Mouse (Mus musculus) megakaryocyte-erythroid progenitor cell, adult 5-6 weeks (primary cell): ENCODE measurements around the gene Krt23. TPM values are rescaled to one million over a fixed set of nuclear protein-coding genes. Genes with fewer than 3 reads are reported as not detected.

ENCODE experiments used
- ATAC-seq: replicated peaks from 2 replicates; pipeline ENCODE4 v1.8.0; 2016; ENCODE audit warnings: mild to moderate bottlenecking, inconsistent platforms; ENCODE audit not compliant: severe bottlenecking, poor library complexity, low FRiP score, low TSS enrichment
- total RNA-seq, 2 experiments: library from RNA; stranded (forward) in 1 of 2; stranded (reverse) in 1 of 2; fragments of 200-1000, 215-1000 nt in 1 of 2; fragments of >200 nt in 1 of 2; fragmentation: Nextera tagmentation in 1 of 2; gene quantifications; 2 replicates each; pipeline ENCODE4 v1.2.3; 2014 to 2017

The Krt23 gene
- total RNA-seq (2014; fragmentation: Nextera tagmentation): not detected in 2 replicates
- not detected in 2 replicates for total RNA-seq (2017)

DNA sequence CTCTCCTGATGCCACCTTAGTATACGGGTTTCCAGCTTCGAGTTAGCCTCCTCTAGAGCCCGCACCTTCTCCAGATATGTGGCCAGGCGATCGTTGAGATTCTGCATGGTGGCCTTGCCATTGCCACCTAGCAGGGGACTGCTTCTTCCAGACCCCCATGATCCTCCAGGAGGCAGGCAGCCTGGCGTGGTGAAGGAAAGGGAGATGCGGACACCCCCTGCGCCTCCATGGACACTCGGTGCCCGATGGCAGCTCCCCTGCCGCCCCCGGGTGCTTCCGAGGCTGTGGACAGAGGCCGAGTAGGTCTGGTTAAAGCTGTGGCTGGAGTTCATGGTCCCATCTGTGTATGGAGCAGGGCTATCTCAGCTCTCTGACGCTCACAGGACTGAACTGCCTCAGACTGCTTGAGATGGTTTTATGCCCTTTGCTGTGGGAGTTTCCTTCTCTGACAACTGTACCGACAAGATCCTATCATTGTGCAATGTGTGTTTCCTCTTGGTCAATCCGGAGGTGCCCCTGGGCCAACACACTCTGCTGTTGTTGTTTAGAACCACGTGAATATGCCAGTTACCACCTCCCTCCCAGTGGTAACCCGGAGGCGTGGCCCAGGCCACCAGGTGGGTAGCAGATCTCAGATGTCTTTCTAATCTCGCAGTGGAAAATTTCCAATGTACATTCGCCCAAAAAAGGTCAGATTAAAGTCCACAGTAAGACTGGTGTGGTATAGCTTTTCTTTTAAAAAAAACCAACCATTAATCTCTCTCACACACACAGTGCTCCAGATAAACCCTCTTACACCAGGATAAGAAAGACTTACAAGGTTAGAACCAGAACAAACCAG lies at the start of gene Krt23:
Krt23 (minus strand) TSS at position 405 of the 841 bp plus-strand sequence.
- no peak for ATAC-seq

- ATAC-seq: no peak
Observed at GRCm38 (mm10) chr11:99539721-99540120, 46.8 kb upstream of the Krt23 start.

- no peak for ATAC-seq
Observed at GRCm38 (mm10) chr11:99521288-99521860, 28.4 kb upstream of the Krt23 start, which contains the start of gene Krt39. Gene Krt39 (minus strand): TSS chr11:99521338.

GRCm38 (mm10) chr11:99514098-99514497 lies 21.2 kb upstream of the Krt23 start:
- ATAC-seq: no peak

DNA sequence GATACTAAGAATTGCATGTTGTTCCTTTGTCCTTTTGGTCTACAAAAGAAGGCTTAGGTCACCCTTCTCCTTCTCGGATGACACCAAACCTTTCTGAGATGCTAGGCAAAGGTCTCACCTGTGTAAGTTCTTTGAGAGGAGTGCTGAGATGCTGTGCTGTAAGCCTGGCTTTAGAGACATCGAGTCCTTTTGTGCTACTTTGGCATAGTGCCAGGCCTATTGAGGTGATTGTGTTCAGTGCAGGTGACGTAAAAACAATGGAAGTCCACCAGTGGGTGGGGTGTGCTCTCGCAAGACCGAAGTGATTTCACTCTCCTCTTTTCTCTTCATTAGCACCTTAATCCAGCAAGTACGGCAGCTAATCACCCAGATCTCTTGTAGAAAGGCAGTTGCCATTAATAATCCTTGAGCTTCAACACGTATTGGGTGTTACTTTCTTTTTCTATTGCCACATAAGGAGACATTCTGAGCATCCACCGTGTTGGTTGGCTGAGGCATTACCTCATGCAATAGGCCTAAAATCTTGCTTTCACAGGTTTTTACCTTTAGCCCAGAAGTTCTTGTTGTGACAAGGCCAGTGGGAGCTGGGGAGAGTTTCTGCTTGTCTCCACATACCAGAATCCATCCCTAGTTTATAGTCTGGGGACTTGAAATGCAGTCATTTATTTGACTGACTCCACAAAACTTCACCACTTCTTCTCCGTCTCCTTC lies 7.3 kb upstream of the Krt23 start:
- no peak for ATAC-seq

GRCm38 (mm10) chr11:99496460-99496859 lies 3.5 kb upstream of the Krt23 start:
- ATAC-seq: no peak

- no peak for ATAC-seq
Observed at GRCm38 (mm10) chr11:99494741-99495140, 1.8 kb upstream of the Krt23 start.

- ATAC-seq: no peak
Observed at GRCm38 (mm10) chr11:99493574-99493850, 575 bp upstream of the Krt23 start.

DNA sequence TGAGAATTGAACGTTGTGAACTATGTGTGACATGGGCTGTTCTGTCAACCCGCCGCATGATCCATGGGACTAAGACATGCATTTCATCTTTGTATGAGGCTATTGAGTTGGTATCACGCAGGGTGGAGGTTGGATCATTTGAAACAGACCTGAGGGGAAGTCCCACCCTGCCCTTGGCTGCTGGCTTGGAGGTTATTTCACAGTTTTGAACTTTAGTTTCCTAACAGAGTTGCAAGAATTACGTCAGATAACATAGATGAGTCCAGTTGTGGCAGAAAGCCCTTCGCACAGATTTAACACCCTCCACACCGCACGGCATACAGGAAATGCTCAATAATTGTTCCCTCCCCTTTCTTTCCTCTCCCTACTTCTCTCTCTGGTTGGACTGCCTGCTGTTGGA lies 1.9 kb downstream of the Krt23 start:
- ATAC-seq: no peak

GRCm38 (mm10) chr11:99490624-99491023 lies 2.3 kb downstream of the Krt23 start:
- no peak for ATAC-seq

DNA sequence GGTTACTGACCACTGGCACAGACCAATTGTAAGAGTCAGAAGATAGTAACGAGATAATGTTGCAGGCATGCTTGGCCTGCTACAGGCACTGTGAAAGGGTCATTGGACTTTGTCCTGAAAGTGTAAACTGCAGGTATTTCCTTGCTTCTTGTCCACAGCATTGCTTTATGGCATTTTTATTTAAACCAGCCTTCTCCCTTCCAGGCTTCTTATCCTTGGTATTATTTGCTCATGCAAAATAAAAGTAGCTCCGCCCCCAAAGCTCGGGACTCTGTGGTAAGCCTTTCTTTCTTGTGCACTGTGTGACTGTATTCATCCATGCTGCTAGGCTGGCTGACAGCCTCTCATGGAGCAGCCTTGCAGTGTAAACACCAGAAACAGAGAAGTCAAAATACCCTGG lies 3.7 kb downstream of the Krt23 start:
- ATAC-seq: no peak

DNA sequence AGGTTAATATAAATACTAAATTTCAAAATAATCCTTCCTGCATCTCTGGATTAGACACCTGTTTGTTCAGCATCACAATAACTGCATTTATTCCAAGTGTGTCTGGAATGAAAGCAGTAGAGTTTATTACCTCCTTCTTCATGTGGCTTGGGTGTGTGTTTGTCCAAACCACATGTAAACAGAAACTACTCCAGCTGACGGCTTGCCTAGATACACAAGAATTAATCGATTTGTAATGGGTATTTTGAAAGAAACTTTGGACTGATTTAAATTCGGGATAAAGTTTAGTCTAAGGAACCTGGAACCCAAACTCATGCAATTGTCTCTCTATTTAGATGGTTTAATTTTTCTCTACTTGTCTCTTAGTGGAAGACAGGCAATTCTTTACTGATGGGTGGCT lies 18.0 kb downstream of the Krt23 start:
- ATAC-seq: no peak

DNA sequence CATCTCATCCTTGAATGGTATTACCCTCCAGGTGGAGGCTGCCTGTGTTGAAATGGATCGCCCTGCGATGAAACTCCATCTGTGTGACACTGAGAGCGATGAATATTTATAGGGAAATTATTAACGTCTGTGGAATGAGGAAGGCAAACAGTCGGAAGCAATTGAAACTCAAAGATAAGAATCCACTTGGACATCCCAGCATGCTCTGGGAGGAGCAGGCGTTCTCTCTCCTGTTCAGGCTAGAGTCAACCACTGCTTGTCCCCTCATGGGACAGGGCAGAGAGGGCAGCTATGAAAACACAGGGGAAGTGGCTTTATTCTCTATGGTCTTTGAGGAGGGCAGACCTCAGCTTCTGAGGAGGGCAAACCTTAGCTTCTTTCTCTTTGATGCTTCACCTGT lies 19.5 kb downstream of the Krt23 start:
- no peak for ATAC-seq

DNA sequence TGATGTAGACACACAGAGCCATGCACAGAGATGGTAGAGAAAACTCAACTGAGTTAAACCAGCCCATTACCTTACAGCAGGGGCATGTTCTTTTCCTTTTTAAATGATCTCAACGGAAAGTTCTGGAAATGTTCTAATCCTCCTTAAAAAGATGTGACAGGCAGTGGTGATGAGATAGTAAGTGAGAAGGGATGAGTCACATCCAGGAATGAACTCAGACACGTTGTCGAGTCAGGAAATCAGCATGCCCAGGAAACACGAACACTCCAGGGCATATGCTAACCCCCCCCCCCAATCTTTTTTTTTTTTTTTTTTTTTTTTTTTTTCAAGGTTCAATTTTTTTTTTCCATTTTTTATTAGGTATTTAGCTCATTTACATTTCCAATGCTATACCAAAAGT lies 20.5 kb downstream of the Krt23 start:
- ATAC-seq: no peak

DNA sequence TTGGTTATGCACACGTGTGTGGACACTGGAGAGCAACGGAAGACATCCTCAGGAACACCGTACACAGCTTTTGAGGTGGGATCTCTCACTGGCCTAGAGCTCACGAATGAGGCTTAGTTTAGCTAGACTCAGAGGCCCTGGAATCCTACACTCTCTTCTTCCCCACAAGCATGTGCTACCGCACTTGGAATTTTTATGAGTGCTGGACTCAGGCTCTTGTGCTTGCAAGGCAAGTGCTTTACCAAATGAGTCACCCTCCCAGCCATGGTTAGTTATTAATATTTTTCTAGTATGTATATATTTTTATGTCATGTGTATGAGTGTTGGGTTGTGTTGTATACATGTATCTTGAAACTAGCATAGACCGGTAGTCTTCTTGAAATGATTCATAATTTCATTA lies 21.0 kb downstream of the Krt23 start:
- ATAC-seq: no peak

DNA sequence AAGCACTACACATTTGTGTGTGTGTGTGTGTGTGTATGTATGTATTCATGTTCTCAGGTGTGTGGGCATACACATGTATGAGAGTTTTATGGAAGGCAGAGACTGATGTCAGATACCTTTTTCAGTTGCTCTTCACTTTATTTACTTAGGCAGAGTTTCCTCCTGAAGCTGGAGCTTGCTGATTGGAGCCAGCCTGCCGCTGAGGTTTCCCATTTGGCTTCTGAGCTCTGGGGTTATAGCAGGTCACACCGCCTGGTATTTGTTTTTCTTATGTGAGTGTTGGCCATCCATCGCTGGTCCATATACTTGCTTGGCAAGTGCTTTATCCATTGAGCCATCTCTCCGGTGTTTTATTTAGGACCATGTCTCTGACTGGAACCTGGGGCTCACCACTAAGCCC lies 23.7 kb downstream of the Krt23 start:
- ATAC-seq: no peak

- no peak for ATAC-seq
Observed at GRCm38 (mm10) chr11:99468566-99468965, 24.4 kb downstream of the Krt23 start.

GRCm38 (mm10) chr11:99466316-99466715 lies 26.6 kb downstream of the Krt23 start:
- no peak for ATAC-seq

DNA sequence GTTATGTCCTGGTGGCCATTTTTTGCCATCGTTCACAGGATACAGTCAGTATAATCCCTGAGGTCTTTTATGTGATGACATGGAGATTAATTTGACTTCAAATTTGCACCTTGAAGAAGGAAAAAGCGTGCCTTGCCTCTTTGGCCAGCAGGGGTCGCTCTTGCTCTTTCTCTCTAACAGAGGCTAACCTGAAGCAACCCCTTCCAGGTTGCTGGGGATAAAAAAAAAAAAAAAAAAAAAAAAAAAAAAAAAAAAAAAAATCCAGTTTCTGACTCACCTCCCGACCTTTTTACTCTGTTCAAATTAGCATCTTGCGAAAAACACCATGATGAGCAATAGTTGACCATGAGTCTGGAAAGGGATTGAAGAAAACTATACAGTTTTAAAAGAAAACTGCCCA lies 28.1 kb downstream of the Krt23 start:
- 0 out of 2 replicates have a peak, but pooled peaks have one; percentile 68 for ATAC-seq

GRCm38 (mm10) chr11:99463155-99463554 lies 29.8 kb downstream of the Krt23 start:
- ATAC-seq: peak; percentile 83

DNA sequence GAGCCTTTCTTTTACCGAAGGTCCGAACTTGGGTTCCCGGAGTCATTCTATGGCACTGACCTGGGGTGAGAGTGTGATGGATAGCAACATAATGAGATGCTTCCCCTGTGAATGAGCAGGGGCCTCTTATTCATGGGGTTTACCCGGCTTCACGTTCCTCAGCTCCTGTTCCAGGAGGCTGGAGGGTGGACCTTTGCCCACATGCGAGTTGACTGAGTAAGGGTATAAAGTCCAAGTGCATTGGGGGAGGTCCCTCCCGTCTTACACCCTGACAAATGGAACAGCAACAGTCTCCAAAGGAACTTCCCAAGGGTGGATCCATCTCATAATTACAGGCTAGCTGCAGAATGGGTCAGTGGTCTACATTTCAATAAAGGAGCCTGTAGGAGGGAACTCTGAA lies 31.2 kb downstream of the Krt23 start:
- ATAC-seq: no peak
